Mouse (Mus musculus) kidney, adult 18-20 months (tissue): ENCODE data around the gene Tmcc2.

ENCODE experiments used
- DNase-seq: peaks from one replicate; pipeline ENCODE4 v3.0.0; 2021

Gene Tmcc2

GRCm38 (mm10) chr1:132366937-132367336, 24.1 kb downstream of the Tmcc2 start:
- no peak for DNase-seq

DNA sequence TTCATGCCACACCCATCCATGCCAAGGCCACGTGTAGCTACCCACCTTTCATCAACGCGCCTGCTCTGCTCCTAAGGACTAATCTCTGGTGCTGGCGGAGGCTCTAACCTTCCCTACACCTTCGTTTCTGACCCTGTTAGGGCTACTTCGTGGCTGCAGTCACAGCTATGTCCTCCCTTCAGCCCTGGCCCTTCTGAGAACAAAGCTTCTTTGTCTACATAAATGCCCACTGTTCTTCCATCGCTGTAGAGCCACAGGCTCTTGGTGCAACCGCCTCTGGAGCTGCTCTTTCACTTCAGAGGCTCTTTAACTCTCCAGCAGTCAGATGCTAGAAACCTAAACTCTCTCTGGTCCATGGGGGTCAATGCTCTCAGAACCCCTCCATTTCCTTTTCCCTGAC, 24.8 kb downstream of the Tmcc2 start:
- DNase-seq = no peak

DNA sequence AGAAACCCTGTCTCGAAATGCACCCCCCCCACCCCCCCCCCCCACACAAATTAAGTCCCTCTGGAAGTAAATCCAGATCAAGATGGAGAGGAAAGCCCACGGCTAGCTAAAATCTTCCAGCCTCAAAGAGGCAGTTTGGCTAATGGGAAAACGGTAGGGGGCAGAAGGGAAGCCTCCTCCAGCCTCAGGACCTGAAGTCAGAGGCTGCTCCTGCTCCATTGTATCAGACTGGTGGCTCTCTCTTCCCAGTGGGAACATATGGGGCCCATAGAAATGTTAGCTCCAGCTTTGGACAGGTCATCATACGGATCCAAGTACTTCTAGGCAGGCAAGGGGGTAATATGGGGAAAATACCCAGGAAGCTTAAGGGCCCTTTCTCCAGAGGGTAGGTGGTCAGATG, 25.4 kb downstream of the Tmcc2 start:
- DNase-seq = no peak

- DNase-seq = no peak
Observed at GRCm38 (mm10) chr1:132364896-132365557, 26.1 kb downstream of the Tmcc2 start.

DNA sequence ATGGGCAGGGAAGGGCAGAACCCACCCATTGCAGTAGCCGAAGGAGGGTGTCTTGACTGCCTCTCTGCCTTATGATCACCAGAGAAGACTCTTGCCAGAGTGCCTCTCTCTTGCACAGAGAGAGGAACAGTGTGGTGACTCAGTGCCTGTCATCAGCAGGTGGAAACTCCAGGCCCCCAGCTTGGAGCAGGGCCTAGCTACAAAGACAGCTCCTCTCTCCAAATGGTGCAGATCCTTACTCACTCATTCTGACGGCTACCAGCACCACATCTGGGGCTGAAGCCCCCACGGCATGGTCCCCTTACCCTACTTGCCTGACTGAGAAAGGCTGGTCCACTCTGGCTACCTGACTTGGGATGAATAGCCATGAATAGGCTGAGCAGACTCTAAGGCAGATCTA, 26.7 kb downstream of the Tmcc2 start:
- DNase-seq = no peak

DNA sequence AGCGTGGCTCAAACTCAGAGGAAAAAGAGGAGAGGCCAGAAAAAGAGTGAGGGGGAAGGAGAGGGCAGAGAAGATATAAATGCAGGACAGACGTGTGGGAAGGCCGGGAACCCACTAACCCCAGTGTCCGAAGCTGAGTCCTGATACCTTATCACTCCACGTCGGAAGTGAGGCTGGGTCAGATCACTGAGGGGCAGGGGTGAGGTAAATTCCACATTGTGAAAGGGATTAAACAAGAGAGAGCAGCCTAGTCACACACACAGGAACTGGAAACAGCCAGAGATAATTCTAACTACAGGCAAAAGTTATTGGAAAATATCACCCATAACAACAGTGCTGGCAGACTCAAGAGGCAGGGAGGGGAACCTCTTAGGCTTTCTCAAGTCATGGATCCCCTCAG, 29.1 kb downstream of the Tmcc2 start:
- no peak for DNase-seq

- DNase-seq = no peak
Observed at GRCm38 (mm10) chr1:132356841-132357240, 34.2 kb downstream of the Tmcc2 start.

DNA sequence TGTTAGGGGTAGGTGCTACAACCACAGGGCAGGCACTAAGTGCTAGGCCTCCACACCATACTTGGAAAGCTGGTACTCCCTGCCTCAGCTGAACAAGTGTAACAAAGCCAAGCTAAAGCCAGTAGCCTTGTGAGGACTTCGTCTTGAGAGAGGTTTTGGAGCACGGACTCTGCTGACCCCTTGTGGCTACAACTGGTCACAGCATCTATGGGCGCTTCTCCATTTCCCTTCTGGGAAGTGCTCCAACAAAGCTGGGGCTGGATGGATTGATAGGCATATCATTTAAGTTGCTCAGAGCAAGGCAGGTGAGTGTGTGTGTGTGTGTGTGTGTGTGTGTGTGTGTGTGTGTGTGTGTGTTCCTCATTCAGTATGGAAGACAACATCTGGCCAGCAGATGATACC, 35.2 kb downstream of the Tmcc2 start:
- DNase-seq = peak; percentile 91

- DNase-seq = peak; percentile 87
Observed at GRCm38 (mm10) chr1:132355162-132355601, 35.9 kb downstream of the Tmcc2 start.

DNA sequence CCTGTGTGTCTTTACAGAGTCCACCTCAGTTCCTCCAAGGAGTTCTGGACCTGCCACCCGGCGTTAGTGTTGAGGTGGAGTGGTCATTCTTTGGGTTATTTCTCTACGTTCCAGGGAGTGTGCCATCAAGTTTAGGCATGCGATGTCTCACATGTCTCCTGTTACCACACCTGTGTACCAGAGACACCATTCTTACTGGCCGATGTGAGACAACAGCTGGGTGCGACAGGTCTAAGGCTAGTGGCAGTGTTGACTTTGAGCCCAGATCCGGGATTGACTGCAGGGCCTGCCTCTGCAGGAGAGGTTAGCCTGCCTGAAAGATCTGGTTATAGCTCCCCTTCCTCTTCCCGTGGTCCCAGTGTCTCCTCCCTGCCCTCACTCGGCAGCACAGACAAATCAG, 36.8 kb downstream of the Tmcc2 start:
- peak; percentile 31 for DNase-seq

GRCm38 (mm10) chr1:132353389-132353788, 37.7 kb downstream of the Tmcc2 start:
- peak; percentile 25 for DNase-seq

- DNase-seq = no peak
Observed at GRCm38 (mm10) chr1:132351058-132351457, 40.0 kb downstream of the Tmcc2 start.

DNA sequence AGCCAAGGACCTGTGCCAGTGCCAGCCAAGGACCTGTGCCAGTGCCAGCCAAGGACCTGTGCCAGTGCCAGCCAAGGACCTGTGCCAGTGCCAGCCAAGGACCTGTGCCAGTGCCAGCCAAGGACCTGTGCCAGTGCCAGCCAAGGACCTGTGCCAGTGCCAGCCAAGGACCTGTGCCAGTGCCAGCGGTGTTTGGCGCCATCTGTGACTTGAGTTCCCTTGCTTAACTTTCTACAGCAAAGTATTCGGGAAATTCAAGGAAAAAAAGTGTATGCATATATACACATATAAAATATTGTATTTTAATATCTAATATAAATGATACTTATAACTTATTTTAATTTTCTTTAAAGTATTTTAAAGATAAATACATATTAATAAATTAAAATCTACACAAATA, 41.5 kb downstream of the Tmcc2 start:
- DNase-seq = peak; percentile 54

DNA sequence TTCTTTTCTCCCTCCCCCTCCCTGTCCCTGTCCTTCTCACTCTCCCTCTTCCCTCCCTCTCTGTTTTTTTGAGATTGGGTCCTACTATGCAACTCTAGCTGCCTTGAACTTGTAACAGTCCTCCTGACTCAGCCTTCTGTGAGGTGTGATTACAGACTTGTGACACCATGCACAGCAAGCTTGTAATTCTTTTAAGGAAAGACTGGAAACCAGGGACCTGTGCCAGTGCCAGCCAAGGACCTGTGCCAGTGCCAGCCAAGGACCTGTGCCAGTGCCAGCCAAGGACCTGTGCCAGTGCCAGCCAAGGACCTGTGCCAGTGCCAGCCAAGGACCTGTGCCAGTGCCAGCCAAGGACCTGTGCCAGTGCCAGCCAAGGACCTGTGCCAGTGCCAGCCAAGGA, 42.0 kb downstream of the Tmcc2 start:
- DNase-seq = peak; percentile 55

DNA sequence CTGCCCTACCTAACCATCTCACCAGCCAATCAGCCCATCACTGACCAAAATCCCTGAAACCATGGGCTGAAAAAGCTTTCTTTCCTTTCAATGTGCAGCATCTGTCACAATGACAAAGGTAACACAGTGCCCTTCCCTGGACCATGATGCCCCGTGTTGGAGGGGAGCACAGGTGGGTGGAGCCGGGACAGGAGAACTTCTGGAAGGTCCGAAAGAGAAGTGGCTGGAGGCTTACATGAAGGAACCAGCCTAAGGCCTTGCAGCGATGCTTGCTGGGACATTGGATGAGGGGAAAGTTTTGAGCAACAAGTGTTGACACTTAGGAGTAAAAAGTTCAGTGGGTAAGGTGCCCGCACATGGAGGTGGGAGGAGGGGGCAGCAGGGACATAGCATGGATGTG, 42.7 kb downstream of the Tmcc2 start:
- no peak for DNase-seq

GRCm38 (mm10) chr1:132346951-132347350, 44.1 kb downstream of the Tmcc2 start:
- DNase-seq = no peak

DNA sequence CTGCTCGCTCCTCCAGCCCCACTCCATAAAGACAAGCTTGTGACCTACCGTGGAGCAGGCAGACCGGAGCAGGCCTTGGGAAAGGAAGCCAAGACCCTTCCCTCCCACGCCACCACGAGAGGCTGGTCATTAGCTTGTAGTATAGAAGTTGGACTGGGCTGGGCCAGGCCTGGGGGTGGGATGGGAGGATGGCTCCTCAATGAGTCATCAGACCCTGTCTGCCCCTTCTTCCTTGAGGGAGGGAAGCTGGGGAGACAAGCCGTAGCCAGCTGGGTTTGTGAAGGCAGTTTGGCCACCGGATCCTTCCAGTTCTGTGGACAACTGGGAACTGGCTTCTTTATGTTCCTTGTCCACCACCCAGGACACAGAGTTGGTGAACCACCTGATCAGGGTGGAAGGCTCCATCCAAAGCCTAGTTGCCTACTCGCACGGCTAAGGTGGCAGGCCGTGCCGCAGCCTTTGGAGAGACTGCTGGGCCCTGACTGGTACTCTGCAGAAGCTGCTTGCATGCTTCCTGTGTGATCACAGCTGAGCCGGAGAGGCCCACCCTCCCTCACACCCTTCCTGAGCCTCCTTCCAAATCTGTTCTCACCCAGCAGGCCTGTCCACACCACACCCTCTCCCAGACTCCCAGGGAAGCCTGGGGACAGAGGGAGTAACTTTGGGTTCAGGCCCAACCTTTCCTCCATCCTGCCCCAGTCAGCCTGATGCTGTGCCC, 44.8 kb downstream of the Tmcc2 start:
- DNase-seq = peak; percentile 47

- no peak for DNase-seq
Observed at GRCm38 (mm10) chr1:132345514-132345913, 45.6 kb downstream of the Tmcc2 start.

DNA sequence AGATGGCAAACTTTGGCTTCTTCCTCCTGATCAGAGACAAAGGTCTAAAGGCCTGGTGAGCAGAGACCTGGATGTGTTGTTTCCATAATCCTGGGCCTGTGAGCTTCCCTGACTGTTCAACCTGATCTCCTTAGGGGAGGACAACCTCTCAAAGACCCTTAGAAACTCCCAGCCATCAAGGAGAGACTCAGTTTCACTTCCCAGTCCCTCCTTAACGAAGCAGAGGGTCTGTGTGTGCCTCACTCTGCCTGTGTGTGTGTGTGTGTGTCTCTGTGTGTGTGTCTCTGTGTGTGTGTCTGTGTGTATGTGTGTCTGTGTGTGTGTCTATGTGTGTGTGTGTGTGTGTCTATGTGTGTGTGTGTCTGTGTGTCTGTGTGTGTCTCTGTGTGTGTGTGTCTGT, 47.4 kb downstream of the Tmcc2 start:
- no peak for DNase-seq

GRCm38 (mm10) chr1:132343191-132343590, 47.9 kb downstream of the Tmcc2 start:
- DNase-seq = no peak

- DNase-seq = no peak
Observed at GRCm38 (mm10) chr1:132342518-132342917, 48.6 kb downstream of the Tmcc2 start.

DNA sequence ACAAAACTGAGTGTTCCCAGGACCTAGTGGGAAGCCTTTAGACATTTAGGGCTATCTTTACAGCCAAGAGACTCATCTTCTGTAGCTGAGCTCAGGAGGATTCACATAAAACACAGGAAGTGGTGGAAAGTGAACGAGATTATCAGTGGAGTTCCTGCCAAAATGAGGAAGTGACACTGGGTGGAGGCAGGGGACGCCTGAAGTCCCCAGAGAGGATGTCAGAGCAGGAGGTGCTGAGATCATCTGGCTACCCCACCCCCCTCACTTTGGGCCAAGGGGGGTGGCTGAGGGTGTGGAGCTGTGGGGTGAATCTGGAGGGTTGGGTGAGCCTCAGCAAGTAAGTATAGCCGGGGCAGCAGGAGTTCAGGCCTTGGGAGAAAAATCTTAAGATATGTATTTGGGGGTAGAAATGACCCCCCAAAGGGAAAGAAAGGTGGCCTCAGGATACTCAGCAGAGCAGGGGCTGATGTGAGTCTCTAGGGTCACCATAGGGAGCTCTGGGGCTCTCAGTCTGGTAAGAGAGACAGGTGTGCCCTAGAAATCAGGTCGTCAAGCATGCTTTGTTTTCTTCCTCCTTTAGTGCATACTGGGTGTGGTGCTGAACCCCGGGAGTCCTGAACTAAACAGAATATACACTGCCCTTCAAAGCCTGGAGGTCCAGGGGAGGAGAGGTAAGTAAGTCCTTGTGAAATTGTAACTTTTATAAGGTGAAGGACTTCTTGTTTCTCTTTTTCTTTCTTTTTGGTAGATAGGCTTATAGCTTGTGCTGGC, 49.2 kb downstream of the Tmcc2 start:
- peak; percentile 60 for DNase-seq

DNA sequence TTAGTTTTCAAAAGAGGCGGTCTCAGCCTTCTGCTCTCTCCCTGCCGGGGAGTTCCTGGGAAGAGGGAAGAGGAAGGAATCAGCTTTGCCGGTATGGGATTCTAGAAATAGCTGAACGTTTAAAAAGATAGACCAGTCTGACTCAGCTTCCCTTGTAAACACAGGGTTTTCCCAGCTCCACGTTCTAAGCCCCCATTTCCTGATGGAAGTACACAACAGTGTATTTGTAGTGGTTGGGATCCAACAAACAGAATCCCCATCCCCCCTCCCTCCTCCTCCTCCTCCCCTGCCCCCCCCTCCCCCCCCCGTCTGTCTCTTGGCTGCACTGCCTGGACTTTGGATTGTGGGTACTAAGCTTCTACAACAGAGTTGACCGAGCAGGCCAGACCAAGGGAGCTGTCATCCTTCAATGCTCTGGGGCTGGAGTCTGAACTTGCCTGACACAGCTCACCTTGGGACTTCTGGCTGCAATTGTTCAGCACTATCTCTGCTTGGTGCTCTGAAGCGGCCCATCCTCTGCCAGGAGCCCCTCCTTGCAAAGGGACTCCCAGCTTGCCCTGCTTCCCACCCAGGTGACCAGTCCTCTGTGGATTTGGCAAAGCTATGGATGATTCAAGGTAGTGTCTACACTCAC, 52.9 kb downstream of the Tmcc2 start:
- peak; percentile 62 for DNase-seq
